Mouse (Mus musculus): ENCODE results near the gene Spdye4c.

DNA sequence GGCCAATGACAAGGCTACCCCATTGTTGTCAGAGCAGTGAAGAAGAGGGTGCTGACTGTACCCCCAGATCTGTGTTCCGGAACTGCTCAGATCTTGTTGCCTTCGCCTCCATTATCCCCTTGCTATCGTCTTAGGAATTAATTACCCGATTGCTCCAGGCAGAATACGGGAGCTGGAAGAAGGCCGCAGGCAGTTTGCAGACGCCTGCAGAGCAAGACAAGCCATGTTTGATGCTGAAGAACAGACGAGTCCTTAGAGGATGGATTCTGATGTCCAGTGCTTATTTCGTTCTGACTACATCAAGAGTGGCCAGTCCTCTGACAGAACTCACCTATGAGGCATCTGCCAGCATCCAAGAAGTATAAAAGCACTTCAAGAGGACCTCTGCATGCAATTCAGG, 35.9 kb upstream of the Spdye4c start:
- TF ChIP-seq GATA1 (IDR thresholded peaks at IDR 0.05; ENCODE audit: borderline replicate concordance, low read length) (no peak), CTCF (IDR thresholded peaks at IDR 0.05; ENCODE audit: low read depth, low read length) (no peak)

All from G1E (cell line).